Mouse (Mus musculus) G1E (cell line): Measurements from ENCODE around the gene Fmo6. TPM values are rescaled to one million over a fixed set of nuclear protein-coding genes. Genes with fewer than 3 reads are reported as not detected.

Experiments used
- ATAC-seq: 2 replicates; pipeline ENCODE4 v1.8.0; 2016; ENCODE audit warnings: mild to moderate bottlenecking; ENCODE audit not compliant: insufficient number of reproducible peaks, poor library complexity, low FRiP score, severe bottlenecking; ENCODE audit errors: extremely low read depth
- DNase-seq: peaks from one replicate; pipeline ENCODE4 v3.0.0; 2012; ENCODE audit warnings: low spot score
- H3K27me3 ChIP-seq: 2 replicates; pipeline ENCODE4 v1.6.1; 2012; ENCODE audit warnings: mild to moderate bottlenecking, low read length, inconsistent platforms; ENCODE audit not compliant: insufficient read depth
- H3K36me3 ChIP-seq: replicated peaks from 2 replicates; pipeline ENCODE3; 2012; ENCODE audit warnings: mild to moderate bottlenecking, inconsistent platforms
- H3K4me1 ChIP-seq: 2 replicates; pipeline ENCODE4 v1.6.1; 2012; ENCODE audit warnings: low read depth, low read length, inconsistent platforms, mixed read lengths; ENCODE audit not compliant: insufficient read depth
- H3K4me3 ChIP-seq: 2 replicates; pipeline ENCODE4 v1.5.1; 2012; ENCODE audit warnings: low read depth, mild to moderate bottlenecking, inconsistent platforms, low read length, moderate library complexity, mixed read lengths
- H3K9me3 ChIP-seq: replicated peaks from 2 replicates; pipeline ENCODE4 v1.6.1; 2012; ENCODE audit warnings: inconsistent platforms
- CTCF ChIP-seq: IDR thresholded peaks from 2 replicates; pipeline ENCODE4 v1.5.1; 2012; ENCODE audit warnings: low read depth, low read length, inconsistent platforms, mixed read lengths
- GATA1 ChIP-seq: IDR thresholded peaks from 2 replicates; pipeline ENCODE4 v1.6.1; 2012; ENCODE audit warnings: borderline replicate concordance, low read length, inconsistent platforms, mixed read lengths
- GATA2 ChIP-seq: IDR thresholded peaks from 2 replicates; pipeline ENCODE4 v1.6.1; 2012; ENCODE audit warnings: low read depth, low read length, inconsistent platforms, borderline replicate concordance
- POLR2AphosphoS5 ChIP-seq: IDR thresholded peaks from 2 replicates; pipeline ENCODE4 v1.6.1; 2012; ENCODE audit warnings: low read depth, low read length, inconsistent platforms; ENCODE audit not compliant: insufficient replicate concordance
- TAL1 ChIP-seq: conservative IDR thresholded peaks from 2 replicates; pipeline ENCODE4 v1.6.1; 2012; ENCODE audit warnings: low read depth, low read length, inconsistent platforms, mixed read lengths
- polyA plus RNA-seq: library from polyadenylated mRNA; stranded (reverse); fragments of >175 nt; gene quantifications from 2 replicates; pipeline ENCODE4 v1.2.3, GENCODE M21; 2012
- total RNA-seq, 2 experiments: library from RNA; stranded (forward) in 1 of 2; stranded (reverse) in 1 of 2; fragments of 200-1000 nt in 1 of 2; fragments of >200 nt in 1 of 2; fragmentation: Nextera tagmentation in 1 of 2; gene quantifications; 2 replicates each; pipeline ENCODE4 v1.2.3; 2014 to 2017

Gene Fmo6
- total and polyA plus RNA-seq, 3 experiments, result 0.11 TPM; not detected in 2

- Histone ChIP-seq H3K36me3 (no peaks in the 10 kb centered on the region), H3K27me3 (no peaks in the 10 kb centered on the region), H3K9me3 (no peaks in the 10 kb centered on the region), H3K4me3 (no peak overlapping the region), H3K4me1 (no peaks in the 10 kb centered on the region)
- TF ChIP-seq TAL1, result no peak
- no peak for TF ChIP-seq GATA2
- no peak for TF ChIP-seq GATA1
- TF ChIP-seq CTCF, result no peak
- no peak for TF ChIP-seq POLR2AphosphoS5
- ATAC-seq, result no peak
- DNase-seq, result no peak
These were observed 54.6 kb downstream of the Fmo6 start for GRCm38 (mm10) chr1:162882681-162883080.

- Histone ChIP-seq H3K4me1 (no peaks in the 10 kb centered on the region), H3K9me3 (no peaks in the 10 kb centered on the region), H3K4me3 (no peak overlapping the region), H3K36me3 (no peaks in the 10 kb centered on the region), H3K27me3 (no peaks in the 10 kb centered on the region)
- no peak for TF ChIP-seq GATA1
- peak; percentile 58 for TF ChIP-seq CTCF
- TF ChIP-seq GATA2, result no peak
- TF ChIP-seq POLR2AphosphoS5, result no peak
- TF ChIP-seq TAL1, result no peak
- peak; percentile 8 for DNase-seq
- ATAC-seq, result no peak
These were observed 57.5 kb downstream of the Fmo6 start for GRCm38 (mm10) chr1:162879595-162880369.

- TF ChIP-seq GATA2, result no peak
- TF ChIP-seq POLR2AphosphoS5, result no peak
- TF ChIP-seq GATA1, result no peak
- TF ChIP-seq TAL1, result no peak
- Histone ChIP-seq H3K9me3 (no peaks in the 10 kb centered on the region), H3K4me1 (no peaks in the 10 kb centered on the region), H3K27me3 (no peaks in the 10 kb centered on the region), H3K4me3 (no peak overlapping the region), H3K36me3 (no peaks in the 10 kb centered on the region)
- DNase-seq (no peak), ATAC-seq (no peak)
These were observed 62.2 kb downstream of the Fmo6 start for GRCm38 (mm10) chr1:162875091-162875490.

GRCm38 (mm10) chr1:162871701-162872311, 65.5 kb downstream of the Fmo6 start:
- no peaks in the 10 kb centered on the region for H3K4me1 ChIP-seq
- H3K36me3 ChIP-seq, result no peaks in the 10 kb centered on the region
- no peak for TF ChIP-seq GATA1
- no peaks in the 10 kb centered on the region for H3K9me3 ChIP-seq
- H3K4me3 ChIP-seq, result no peak overlapping the region
- ATAC-seq (no peak), DNase-seq (no peak)
- H3K27me3 ChIP-seq, result no peaks in the 10 kb centered on the region

GRCm38 (mm10) chr1:162870978-162871377, 66.3 kb downstream of the Fmo6 start:
- Histone ChIP-seq H3K36me3 (no peaks in the 10 kb centered on the region), H3K4me1 (no peaks in the 10 kb centered on the region), H3K27me3 (no peaks in the 10 kb centered on the region), H3K4me3 (no peak overlapping the region), H3K9me3 (no peaks in the 10 kb centered on the region)
- no peak for DNase-seq
- TF ChIP-seq GATA1, result no peak
- TF ChIP-seq POLR2AphosphoS5, result no peak
- TF ChIP-seq TAL1, result no peak
- TF ChIP-seq CTCF, result no peak
- TF ChIP-seq GATA2, result no peak
- no peak for ATAC-seq

GRCm38 (mm10) chr1:162867396-162867795, 69.9 kb downstream of the Fmo6 start:
- Histone ChIP-seq H3K4me1 (no peaks in the 10 kb centered on the region), H3K36me3 (no peaks in the 10 kb centered on the region), H3K9me3 (no peaks in the 10 kb centered on the region), H3K4me3 (no peak overlapping the region), H3K27me3 (no peaks in the 10 kb centered on the region)
- TF ChIP-seq POLR2AphosphoS5 (no peak), TAL1 (no peak), CTCF (no peak), GATA1 (no peak), GATA2 (no peak)
- ATAC-seq (no peak), DNase-seq (no peak)

Other genes with a start within 250 kb of the Fmo6 start
- gene Prrc2c, start 197.0 kb downstream of the Fmo6 start, total RNA-seq (2014; fragmentation: Nextera tagmentation), result 586 and 595 TPM in 2 replicates
- gene Prrc2c, start 197.0 kb downstream of the Fmo6 start, total RNA-seq (2017), result 124 and 152 TPM in 2 replicates
- 84.7 and 98.0 TPM in 2 replicates for gene Prrc2c, start 197.0 kb downstream of the Fmo6 start, polyA plus RNA-seq
- gene Fmo4, start 123.5 kb downstream of the Fmo6 start, total RNA-seq (2014; fragmentation: Nextera tagmentation), result not detected in 2 replicates
- gene Fmo4, start 123.5 kb downstream of the Fmo6 start, total RNA-seq (2017), result 0.22 TPM in 1 of 2 replicates, not detected in the other
- 0.03 TPM in 1 of 2 replicates, not detected in the other for gene Fmo4, start 123.5 kb downstream of the Fmo6 start, polyA plus RNA-seq
- gene Fmo1, start 70.9 kb downstream of the Fmo6 start, total RNA-seq (2014; fragmentation: Nextera tagmentation), result not detected in 2 replicates
- gene Fmo1, start 70.9 kb downstream of the Fmo6 start, total RNA-seq (2017), result 0.35 and 0.82 TPM in 2 replicates
- not detected in 2 replicates for gene Fmo1, start 70.9 kb downstream of the Fmo6 start, polyA plus RNA-seq
- not detected in 2 replicates for gene Fmo2, start 38.8 kb downstream of the Fmo6 start, total RNA-seq (2014; fragmentation: Nextera tagmentation)
- gene Fmo2, start 38.8 kb downstream of the Fmo6 start, total RNA-seq (2017), result 0.16 and 0.35 TPM in 2 replicates
- 0.03 TPM in 1 of 2 replicates, not detected in the other for gene Fmo2, start 38.8 kb downstream of the Fmo6 start, polyA plus RNA-seq
- not detected in 2 replicates for gene Fmo3, start 47.0 kb upstream of the Fmo6 start, total RNA-seq (2014; fragmentation: Nextera tagmentation)
- not detected in 2 replicates for gene Fmo3, start 47.0 kb upstream of the Fmo6 start, total RNA-seq (2017)
- not detected in 2 replicates for gene Fmo3, start 47.0 kb upstream of the Fmo6 start, polyA plus RNA-seq
- gene Mroh9, start 148.2 kb upstream of the Fmo6 start, total RNA-seq (2014; fragmentation: Nextera tagmentation), result not detected in 2 replicates
- not detected in 2 replicates for gene Mroh9, start 148.2 kb upstream of the Fmo6 start, total RNA-seq (2017)
- gene Mroh9, start 148.2 kb upstream of the Fmo6 start, polyA plus RNA-seq, result not detected in 2 replicates